ENCODE assay signal across 30 mouse cellular contexts in the genomic region with DNA sequence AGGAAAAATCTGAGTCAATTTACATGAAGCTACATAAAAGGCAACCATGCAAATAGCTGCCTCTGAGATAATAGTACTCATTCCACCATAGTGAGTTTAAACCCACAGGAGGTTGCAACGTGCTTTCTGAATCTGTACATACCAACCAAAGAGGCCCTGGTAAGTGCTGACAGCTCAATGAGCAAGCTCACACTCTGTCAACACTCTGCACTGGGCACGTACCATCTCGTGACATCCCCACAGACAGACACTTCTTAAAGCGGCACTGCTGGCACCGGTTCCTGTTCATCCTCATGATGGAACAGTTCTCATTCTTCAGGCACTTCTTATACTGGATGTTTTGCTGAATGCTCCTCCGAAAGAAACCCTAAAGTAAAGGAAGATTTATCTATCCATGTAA. TPM values are rescaled to one million over a fixed set of nuclear protein-coding genes. Genes with fewer than 3 reads are reported as not detected.
DNase-seq lines count a peak whose midpoint lies in the region; ATAC-seq and TF ChIP-seq lines count a peak whose summit lies in the region.
"Had no signal": no experiment of that assay in that cellular context is flagged by ENCODE, and none has a peak within 500 bp of the region (broad histone marks: within the 10 kb centered on the region; RNA-seq: fewer than 3 reads in every experiment).

No protein-coding gene starts in this region.

- WGBS in heart, embryonic 12.5 days, result 45% methylated on average over 6 of the region's 6 CpGs
- 93% methylated on average over 6 of the region's 6 CpGs for WGBS in hindbrain, embryonic 13.5 days

- no peaks in the 10 kb centered on the region for H3K27me3 ChIP-seq in heart, embryonic 12.5 days (replicated peaks)
- H3K27me3 ChIP-seq in hindbrain, embryonic 13.5 days, result no peaks in the 10 kb centered on the region
- H3K27me3 ChIP-seq: forebrain, embryonic 15.5 days; kidney, embryonic 15.5 days; limb, embryonic 15.5 days; midbrain, embryonic 13.5 days; neural tube, embryonic 13.5 days; Patski had no signal

- H3K4me3 ChIP-seq in heart, embryonic 12.5 days, result no peak overlapping the region
- H3K4me3 ChIP-seq in left cerebral cortex, adult 2 months, result no peak overlapping the region
- H3K4me3 ChIP-seq in hindbrain, embryonic 13.5 days, result no peak overlapping the region
- H3K4me3 ChIP-seq: forebrain, embryonic 15.5 days; heart, adult 2 months; kidney, embryonic 15.5 days; limb, embryonic 10.5 days; limb, embryonic 15.5 days; midbrain, embryonic 13.5 days; neural tube, embryonic 13.5 days had no signal

- no peak overlapping the region for H3K9ac ChIP-seq in heart, embryonic 12.5 days
- H3K9ac ChIP-seq in hindbrain, embryonic 13.5 days, result no peak overlapping the region
- H3K9ac ChIP-seq: forebrain, embryonic 15.5 days; hindbrain, embryonic 14.5 days; kidney, embryonic 15.5 days; limb, embryonic 15.5 days; liver, embryonic 14.5 days; midbrain, embryonic 13.5 days; neural tube, embryonic 13.5 days had no signal

- H3K27ac ChIP-seq in heart, embryonic 12.5 days (ENCODE audit: poor library complexity, severe bottlenecking), result no peak overlapping the region
- peak overlapping the region; percentile 42; the same call in 1 of the 2 replicates for H3K27ac ChIP-seq in left cerebral cortex, adult 2 months
- H3K27ac ChIP-seq in hindbrain, embryonic 13.5 days, result no peak overlapping the region
- H3K27ac ChIP-seq: forebrain, embryonic 15.5 days; heart, adult 2 months; hindbrain, embryonic 14.5 days; kidney, embryonic 15.5 days; limb, embryonic 10.5 days; limb, embryonic 15.5 days; liver, embryonic 14.5 days; macrophage; midbrain, embryonic 13.5 days; neural tube, embryonic 13.5 days had no signal

- no peak overlapping the region for H3K4me2 ChIP-seq in heart, embryonic 12.5 days
- H3K4me2 ChIP-seq in hindbrain, embryonic 13.5 days, result no peak overlapping the region
- H3K4me2 ChIP-seq: forebrain, embryonic 15.5 days; hindbrain, embryonic 14.5 days; kidney, embryonic 15.5 days; limb, embryonic 15.5 days; midbrain, embryonic 13.5 days; neural tube, embryonic 13.5 days had no signal

- H3K9me3 ChIP-seq in heart, embryonic 12.5 days (replicated peaks), result no peaks in the 10 kb centered on the region
- no peaks in the 10 kb centered on the region for H3K9me3 ChIP-seq in hindbrain, embryonic 13.5 days
- H3K9me3 ChIP-seq: forebrain, embryonic 15.5 days; kidney, embryonic 15.5 days; limb, embryonic 10.5 days; limb, embryonic 15.5 days; midbrain, embryonic 13.5 days; neural tube, embryonic 13.5 days had no signal

- intact Hi-C loops in left cerebral cortex, adult 2 months (cut with DNase I), result no loop called here

- peaks cover 12% of the 10 kb centered on the region for H3K36me3 ChIP-seq in heart, embryonic 12.5 days
- H3K36me3 ChIP-seq in hindbrain, embryonic 13.5 days, result no peaks in the 10 kb centered on the region
- H3K36me3 ChIP-seq: forebrain, embryonic 15.5 days; kidney, embryonic 15.5 days; limb, embryonic 10.5 days; limb, embryonic 15.5 days; midbrain, embryonic 13.5 days; neural tube, embryonic 13.5 days had no signal

- H3K4me1 ChIP-seq in heart, embryonic 12.5 days (replicated peaks), result no peaks in the 10 kb centered on the region
- H3K4me1 ChIP-seq in hindbrain, embryonic 13.5 days (replicated peaks), result no peaks in the 10 kb centered on the region
- H3K4me1 ChIP-seq: forebrain, embryonic 15.5 days; kidney, embryonic 15.5 days; limb, embryonic 10.5 days; limb, embryonic 15.5 days; midbrain, embryonic 13.5 days; neural tube, embryonic 13.5 days had no signal

- DNase-seq in frontal cortex, postnatal 36 days (ENCODE audit: low spot score in 2 of 2), result no peak
- DNase-seq in heart, adult 8-10 months (ENCODE audit: low spot score), result no peak
- no peak for DNase-seq in left cerebral cortex, adult 2 months (ENCODE audit: extremely low spot score in 1 of 2, low spot score in 2 of 2)
- DNase-seq in left cerebral cortex, adult 9 months (ENCODE audit: low spot score in 2 of 2), result no peak
- DNase-seq: adrenal gland, postnatal 10 days; cerebellum, adult 11 months; cerebellum, adult 9-10 months; cerebellum, postnatal 36 days; gastrocnemius, postnatal 36 days; kidney, adult 18-20 months; kidney, postnatal 25 days; lung, adult 2 months; lung, postnatal 10 days; right cerebral cortex, postnatal 4 days; thymus, adult 2 months; thymus, postnatal 36 days had no signal

- peak; percentile 40 for ATAC-seq in frontal cortex, adult (ENCODE audit: low TSS enrichment)
- 0 out of 2 replicates have a peak, but pooled peaks have one; percentile 36 for ATAC-seq in heart, embryonic 12.5 days (ENCODE audit: insufficient number of reproducible peaks, low FRiP score)
- no peak for ATAC-seq in hindbrain, embryonic 13.5 days (ENCODE audit: low FRiP score)
- ATAC-seq: forebrain, embryonic 15.5 days; midbrain, embryonic 13.5 days; Patski had no signal

- no peak for TF ChIP-seq CTCF in left cerebral cortex, adult 2 months (IDR thresholded peaks at IDR 0.05)

RNA-seq across cellular contexts. Expression of a gene that starts 22.5 kb away (rescaled TPM):
- 14.3 and 14.7 TPM in 2 replicates for polyA plus RNA-seq in heart, embryonic 12.5 days (2016; fragmentation: Nextera tagmentation; extraction: Ambion mirVana)
- total RNA-seq in heart, adult 8-10 months (2022), result 100 to 1,000 TPM in 2 of 4 experiments, 10 to 100 TPM in 2; 68.8 to 111 (median 99.4) TPM
- 10 to 100 TPM; 74.2 to 97.1 TPM for total RNA-seq in left cerebral cortex, adult 2 months (2021)
- polyA plus RNA-seq in hindbrain, embryonic 13.5 days (2015; fragmentation: Nextera tagmentation; extraction: Ambion mirVana), result 3.7 and 4.1 TPM in 2 replicates

RNA-seq across cellular contexts. Expression of a gene that starts 54.5 kb away (rescaled TPM):
- 18.5 and 19.1 TPM in 2 replicates for polyA plus RNA-seq in heart, embryonic 12.5 days (2016; fragmentation: Nextera tagmentation; extraction: Ambion mirVana)
- 10 to 100 TPM; 31.4 to 43.7 (median 36.6) TPM for total RNA-seq in heart, adult 8-10 months (2022)
- 100 to 1,000 TPM in 1 of 2 experiments, 10 to 100 TPM in 1; 97.0 to 107 TPM for total RNA-seq in left cerebral cortex, adult 2 months (2021)
- polyA plus RNA-seq in hindbrain, embryonic 13.5 days (2015; fragmentation: Nextera tagmentation; extraction: Ambion mirVana), result 40.1 and 43.1 TPM in 2 replicates

RNA-seq across cellular contexts. Expression of a gene that starts 54.8 kb away (rescaled TPM):
- polyA plus RNA-seq in heart, embryonic 12.5 days (2016; fragmentation: Nextera tagmentation; extraction: Ambion mirVana), result 293 and 314 TPM in 2 replicates
- 100 to 1,000 TPM; 507 to 588 (median 548) TPM for total RNA-seq in heart, adult 8-10 months (2022)
- 100 to 1,000 TPM; 339 to 400 TPM for total RNA-seq in left cerebral cortex, adult 2 months (2021)
- 296 and 314 TPM in 2 replicates for polyA plus RNA-seq in hindbrain, embryonic 13.5 days (2015; fragmentation: Nextera tagmentation; extraction: Ambion mirVana)
